13 mouse cellular contexts compared by ENCODE assay signal in genomic region chr5:84848765-84849164, GRCm38 (mm10).
DNase-seq lines count a peak whose midpoint lies in the region; ATAC-seq and TF ChIP-seq lines count a peak whose summit lies in the region.
"Had no signal": no experiment of that assay in that cellular context is flagged by ENCODE, and none has a peak within 500 bp of the region (broad histone marks: within the 10 kb centered on the region; RNA-seq: fewer than 3 reads in every experiment).

No protein-coding gene starts in this region.

- no peak for TF ChIP-seq CTCF in forebrain, postnatal 0 days (IDR thresholded peaks at IDR 0.05; ENCODE audit: low read depth)
- TF ChIP-seq CTCF in liver, postnatal 0 days (IDR thresholded peaks at IDR 0.05; ENCODE audit: low read depth), result no peak

- no peak for DNase-seq in frontal cortex, postnatal 25 days (ENCODE audit: low spot score in 2 of 2)
- peak; percentile 59 for DNase-seq in forebrain, postnatal 0 days
- DNase-seq in right cerebral cortex, postnatal 25 days, result peak; percentile 18
- no peak for DNase-seq in thymus, postnatal 0 days (ENCODE audit: low spot score)
- DNase-seq in ovary, postnatal 14 days (ENCODE audit: low spot score), result no peak
- no peak for DNase-seq in liver, postnatal 0 days
- DNase-seq: adrenal gland, postnatal 36 days; heart, postnatal 10 days; kidney, postnatal 25 days had no signal

- no peaks in the 10 kb centered on the region for H3K27me3 ChIP-seq in forebrain, postnatal 0 days (ENCODE audit: insufficient read depth, low read length)
- no peaks in the 10 kb centered on the region for H3K27me3 ChIP-seq in midbrain, embryonic 12.5 days
- no peaks in the 10 kb centered on the region for H3K27me3 ChIP-seq in liver, postnatal 0 days (ENCODE audit: insufficient read depth, low read length)
- H3K27me3 ChIP-seq: limb, embryonic 13.5 days had no signal

- H3K9me3 ChIP-seq in forebrain, postnatal 0 days (ENCODE audit: low read length), result no peaks in the 10 kb centered on the region
- no peaks in the 10 kb centered on the region for H3K9me3 ChIP-seq in midbrain, embryonic 12.5 days
- H3K9me3 ChIP-seq in liver, postnatal 0 days (ENCODE audit: low read length), result no peaks in the 10 kb centered on the region
- H3K9me3 ChIP-seq: limb, embryonic 13.5 days had no signal

- peak overlapping the region; percentile 35; the same call in 1 of the 2 replicates for H3K27ac ChIP-seq in forebrain, postnatal 0 days (ENCODE audit: low read depth, low read length)
- peak overlapping the region; percentile 49 for H3K27ac ChIP-seq in midbrain, embryonic 12.5 days (replicated peaks)
- no peak overlapping the region for H3K27ac ChIP-seq in liver, postnatal 0 days (ENCODE audit: low read depth)
- H3K27ac ChIP-seq: limb, embryonic 13.5 days had no signal

- no peak overlapping the region for H3K9ac ChIP-seq in forebrain, postnatal 0 days
- H3K9ac ChIP-seq in midbrain, embryonic 12.5 days (replicated peaks), result no peak overlapping the region
- no peak overlapping the region for H3K9ac ChIP-seq in liver, postnatal 0 days (replicated peaks)
- H3K9ac ChIP-seq: limb, embryonic 13.5 days had no signal

- H3K4me2 ChIP-seq in forebrain, postnatal 0 days (ENCODE audit: low read depth), result no peak overlapping the region
- 0 out of 2 replicates have a peak overlapping the region, but pooled peaks have one; percentile 7 for H3K4me2 ChIP-seq in midbrain, embryonic 12.5 days (replicated peaks)
- no peak overlapping the region for H3K4me2 ChIP-seq in liver, postnatal 0 days (ENCODE audit: low read depth, low read length)
- H3K4me2 ChIP-seq: limb, embryonic 13.5 days had no signal

- H3K36me3 ChIP-seq in forebrain, postnatal 0 days (ENCODE audit: insufficient read depth), result no peaks in the 10 kb centered on the region
- H3K36me3 ChIP-seq in midbrain, embryonic 12.5 days, result no peaks in the 10 kb centered on the region
- no peaks in the 10 kb centered on the region for H3K36me3 ChIP-seq in liver, postnatal 0 days (replicated peaks; ENCODE audit: insufficient read depth, low read length)
- H3K36me3 ChIP-seq: limb, embryonic 13.5 days had no signal

- H3K4me3 ChIP-seq in forebrain, postnatal 0 days (ENCODE audit: low read depth, low read length), result no peak overlapping the region
- H3K4me3 ChIP-seq in midbrain, embryonic 12.5 days, result no peak overlapping the region
- H3K4me3 ChIP-seq in liver, postnatal 0 days (ENCODE audit: low read depth, low read length), result no peak overlapping the region
- H3K4me3 ChIP-seq: limb, embryonic 13.5 days had no signal

- peaks cover 3% of the 10 kb centered on the region; the same call in 1 of the 2 replicates for H3K4me1 ChIP-seq in forebrain, postnatal 0 days (ENCODE audit: insufficient read depth)
- peaks cover 12% of the 10 kb centered on the region for H3K4me1 ChIP-seq in midbrain, embryonic 12.5 days
- H3K4me1 ChIP-seq in liver, postnatal 0 days (ENCODE audit: insufficient read depth), result no peaks in the 10 kb centered on the region
- H3K4me1 ChIP-seq: limb, embryonic 13.5 days had no signal

- peak; percentile 95 for ATAC-seq in frontal cortex, adult (ENCODE audit: low TSS enrichment)
- peak; percentile 80 for ATAC-seq in forebrain, postnatal 0 days
- peak; percentile 97 for ATAC-seq in midbrain, embryonic 12.5 days (ENCODE audit: low FRiP score, low read depth)
- no peak for ATAC-seq in liver, postnatal 0 days
- ATAC-seq: lung, postnatal 0 days had no signal

- WGBS in forebrain, postnatal 0 days, result 9% methylated on average over 2 of the region's 2 CpGs
- 9% methylated on average over 2 of the region's 2 CpGs for WGBS in midbrain, embryonic 12.5 days
- 60% methylated on average over 2 of the region's 2 CpGs for whole genome bisulfite sequencing in liver, postnatal 0 days (ENCODE audit: insufficient replicate concordance)

- no peak for TF ChIP-seq EP300 in liver, postnatal 0 days (IDR thresholded peaks at IDR 0.05; ENCODE audit: low read depth)

Comparison
In these comparisons a context has a peak if more than half of its experiments do, and no peak if none do; other contexts are left out.
1. DNase-seq: peak in forebrain, postnatal 0 days (single experiment) and right cerebral cortex, postnatal 25 days (single experiment); none in frontal cortex, postnatal 25 days (0 of 2), thymus, postnatal 0 days (single experiment), ovary, postnatal 14 days (single experiment) and liver, postnatal 0 days (single experiment).